Comparison of ENCODE assay signal across 13 mouse cellular contexts in the genomic region with DNA sequence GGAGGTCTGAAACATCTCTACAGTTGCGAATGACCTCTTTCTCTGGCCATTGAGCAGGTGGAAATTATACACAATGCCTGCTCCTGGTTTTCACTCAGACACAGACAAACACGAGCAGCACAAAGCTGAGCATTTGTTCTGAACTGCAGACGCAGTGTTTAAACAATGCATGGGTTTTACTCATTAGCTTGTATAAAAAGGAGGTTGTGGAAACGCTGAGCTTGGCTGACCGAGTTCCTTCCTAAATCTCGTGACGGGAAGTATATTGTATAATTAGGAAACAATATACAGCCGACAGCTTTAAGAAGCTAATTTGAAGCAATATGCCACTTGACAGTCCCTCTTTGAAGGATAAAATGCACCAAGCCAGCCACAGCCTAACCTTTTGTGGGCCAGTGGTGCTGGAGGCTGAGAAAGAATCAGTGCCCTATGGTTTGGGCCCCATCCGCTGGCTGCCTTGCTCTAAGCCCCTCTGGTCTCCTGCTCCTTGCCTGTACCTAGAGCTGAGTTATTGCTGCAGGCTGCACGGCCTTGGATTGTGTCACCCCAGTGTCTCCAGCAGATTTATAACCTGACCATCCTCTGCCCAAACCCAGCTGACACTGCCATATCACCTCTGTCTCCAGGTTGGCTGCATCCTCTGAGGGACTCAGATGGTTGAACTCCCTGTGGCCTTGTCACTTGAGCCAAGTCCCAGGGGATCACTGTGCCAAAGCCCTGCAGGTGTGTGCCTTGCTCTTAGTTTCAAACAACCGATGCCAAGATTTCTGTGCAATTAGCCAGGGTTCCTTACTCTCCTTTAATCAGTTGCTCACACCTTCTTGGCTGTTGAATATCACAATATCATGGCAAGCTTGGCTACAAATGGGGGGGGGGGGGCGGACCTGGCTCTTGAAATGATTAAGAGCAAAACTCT. TPM values are rescaled to one million over a fixed set of nuclear protein-coding genes. Genes with fewer than 3 reads are reported as not detected.
DNase-seq lines count a peak whose midpoint lies in the region; ATAC-seq and TF ChIP-seq lines count a peak whose summit lies in the region.
"Had no signal": no experiment of that assay in that cellular context is flagged by ENCODE, and none has a peak within 500 bp of the region (broad histone marks: within the 10 kb centered on the region; RNA-seq: fewer than 3 reads in every experiment).

No protein-coding gene starts in this region.

- H3K9me3 ChIP-seq in embryonic facial prominence, embryonic 15.5 days (replicated peaks), result no peaks in the 10 kb centered on the region
- H3K9me3 ChIP-seq in hindbrain, embryonic 16.5 days (ENCODE audit: control insufficient read depth, low read length), result no peaks in the 10 kb centered on the region
- H3K9me3 ChIP-seq in midbrain, embryonic 16.5 days (replicated peaks; ENCODE audit: control insufficient read depth, low read length, poor library complexity, severe bottlenecking), result no peaks in the 10 kb centered on the region
- H3K9me3 ChIP-seq: liver, embryonic 13.5 days had no signal

- H3K27ac ChIP-seq in embryonic facial prominence, embryonic 15.5 days (replicated peaks), result peak overlapping the region; percentile 75
- no peak overlapping the region for H3K27ac ChIP-seq in hindbrain, embryonic 16.5 days (ENCODE audit: low read depth, low read length)
- H3K27ac ChIP-seq in midbrain, embryonic 16.5 days (ENCODE audit: low read length), result 0 out of 2 replicates have a peak overlapping the region, but pooled peaks have one; percentile 19
- no peak overlapping the region for H3K27ac ChIP-seq in cerebellum, adult 2 months (ENCODE audit: insufficient read depth, low read length)
- H3K27ac ChIP-seq: liver, embryonic 13.5 days had no signal

- H3K27me3 ChIP-seq in embryonic facial prominence, embryonic 15.5 days, result no peaks in the 10 kb centered on the region
- H3K27me3 ChIP-seq in hindbrain, embryonic 16.5 days (replicated peaks; ENCODE audit: control insufficient read depth, insufficient read depth, low read length), result no peaks in the 10 kb centered on the region
- no peaks in the 10 kb centered on the region for H3K27me3 ChIP-seq in midbrain, embryonic 16.5 days (ENCODE audit: control insufficient read depth, insufficient read depth, low read depth, low read length)
- no peaks in the 10 kb centered on the region for H3K27me3 ChIP-seq in cerebellum, adult 2 months (ENCODE audit: control insufficient read depth, insufficient read depth, low read length)
- H3K27me3 ChIP-seq: liver, embryonic 13.5 days had no signal

- TF ChIP-seq POLR2A in cerebellum, adult 2 months (IDR thresholded peaks at IDR 0.05; ENCODE audit: borderline replicate concordance, insufficient read depth, low read length), result no peak

- H3K4me2 ChIP-seq in embryonic facial prominence, embryonic 15.5 days (replicated peaks), result peak overlapping the region; percentile 24; the same call in 1 of the 2 replicates
- H3K4me2 ChIP-seq in hindbrain, embryonic 16.5 days (ENCODE audit: low read length), result no peak overlapping the region
- H3K4me2 ChIP-seq in midbrain, embryonic 16.5 days (ENCODE audit: low read length), result no peak overlapping the region
- H3K4me2 ChIP-seq: liver, embryonic 13.5 days had no signal

- ATAC-seq in embryonic facial prominence, embryonic 15.5 days (ENCODE audit: insufficient number of reproducible peaks, low FRiP score, low TSS enrichment, low read depth), result no peak
- peak; percentile 32; the same call in 1 of the 2 replicates for ATAC-seq in hindbrain, embryonic 16.5 days
- ATAC-seq in midbrain, embryonic 16.5 days, result 0 out of 2 replicates have a peak, but pooled peaks have one; percentile 12
- ATAC-seq: intestine, postnatal 0 days had no signal

- no peaks in the 10 kb centered on the region for H3K36me3 ChIP-seq in embryonic facial prominence, embryonic 15.5 days
- H3K36me3 ChIP-seq in hindbrain, embryonic 16.5 days (ENCODE audit: control insufficient read depth, insufficient read depth, low read length), result no peaks in the 10 kb centered on the region
- no peaks in the 10 kb centered on the region for H3K36me3 ChIP-seq in midbrain, embryonic 16.5 days (ENCODE audit: control insufficient read depth, insufficient read depth, low read length)
- H3K36me3 ChIP-seq: liver, embryonic 13.5 days had no signal

- WGBS in embryonic facial prominence, embryonic 15.5 days, result 29% methylated on average over 12 of the region's 12 CpGs
- WGBS in hindbrain, embryonic 16.5 days, result 21% methylated on average over 12 of the region's 12 CpGs
- WGBS in midbrain, embryonic 16.5 days, result 15% methylated on average over 12 of the region's 12 CpGs
- 59% methylated on average over 12 of the region's 12 CpGs for WGBS in cerebellum, adult 2 months

- no peak overlapping the region for H3K4me3 ChIP-seq in embryonic facial prominence, embryonic 15.5 days (replicated peaks)
- no peak overlapping the region for H3K4me3 ChIP-seq in hindbrain, embryonic 16.5 days (ENCODE audit: low read length)
- no peak overlapping the region for H3K4me3 ChIP-seq in midbrain, embryonic 16.5 days (ENCODE audit: low read depth, low read length)
- no peak overlapping the region for H3K4me3 ChIP-seq in cerebellum, adult 2 months (replicated peaks; ENCODE audit: insufficient read depth, low read depth, low read length)
- H3K4me3 ChIP-seq: liver, embryonic 13.5 days had no signal

- no peak for TF ChIP-seq CTCF in cerebellum, adult 2 months (IDR thresholded peaks at IDR 0.05; ENCODE audit: borderline replicate concordance, insufficient read depth, low read depth, low read length)

- 0 out of 2 replicates have a peak overlapping the region, but pooled peaks have one; percentile 9 for H3K9ac ChIP-seq in embryonic facial prominence, embryonic 15.5 days
- peak overlapping the region; percentile 11; the same call in 1 of the 2 replicates for H3K9ac ChIP-seq in hindbrain, embryonic 16.5 days (ENCODE audit: low read depth, low read length)
- H3K9ac ChIP-seq in midbrain, embryonic 16.5 days (ENCODE audit: low read depth, low read length), result no peak overlapping the region
- H3K9ac ChIP-seq: liver, embryonic 13.5 days had no signal

- DNase-seq in adrenal gland, postnatal 14 days, result peak; percentile 9
- DNase-seq in adrenal gland, postnatal 4 days (ENCODE audit: low spot score in 2 of 2), result no peak
- no peak for DNase-seq in thymus, postnatal 25 days
- no peak for DNase-seq in cerebellum, adult 2 months
- DNase-seq in kidney, postnatal 10 days, result no peak
- DNase-seq: cerebellum, adult 8-10 months; liver, embryonic 13.5 days; thymus, postnatal 4 days had no signal

- H3K4me1 ChIP-seq in embryonic facial prominence, embryonic 15.5 days, result peaks cover 60% of the 10 kb centered on the region
- H3K4me1 ChIP-seq in hindbrain, embryonic 16.5 days (ENCODE audit: control insufficient read depth, insufficient read depth, low read depth, low read length), result peaks cover 13% of the 10 kb centered on the region
- H3K4me1 ChIP-seq in midbrain, embryonic 16.5 days (ENCODE audit: control insufficient read depth, insufficient read depth, low read length), result peaks cover 29% of the 10 kb centered on the region
- H3K4me1 ChIP-seq in cerebellum, adult 2 months (ENCODE audit: control insufficient read depth, insufficient read depth, low read length), result no peaks in the 10 kb centered on the region
- H3K4me1 ChIP-seq: liver, embryonic 13.5 days had no signal

RNA-seq across cellular contexts. Expression of gene Twist2, which starts 42.4 kb away (rescaled TPM):
- 1.7 and 2.3 TPM in 2 replicates for total RNA-seq in adrenal gland, postnatal 14 days (2021)
- total RNA-seq in adrenal gland, postnatal 4 days (2021), result 1 to 10 TPM; 8.0 to 8.7 TPM
- 71.8 and 86.8 TPM in 2 replicates for polyA plus RNA-seq in embryonic facial prominence, embryonic 15.5 days (2015; fragmentation: Nextera tagmentation; extraction: Ambion mirVana)
- polyA plus RNA-seq in hindbrain, embryonic 16.5 days (2015; fragmentation: Nextera tagmentation; extraction: Ambion mirVana), result 1.7 and 2.0 TPM in 2 replicates
- polyA plus RNA-seq in midbrain, embryonic 16.5 days (2015; fragmentation: Nextera tagmentation; extraction: Ambion mirVana), result 2.6 and 3.5 TPM in 2 replicates
- 0.15 and 0.17 TPM in 2 replicates for polyA plus RNA-seq in cerebellum, adult 2 months (2012; rRNA removed)
- total RNA-seq: megakaryocyte-erythroid progenitor cell, adult 5-6 weeks had no signal

Comparison
In these comparisons a context has a peak if more than half of its experiments do, and no peak if none do; other contexts are left out.
1. H3K27ac ChIP-seq: peak in embryonic facial prominence, embryonic 15.5 days (single experiment) and midbrain, embryonic 16.5 days (single experiment); none in hindbrain, embryonic 16.5 days (single experiment) and cerebellum, adult 2 months (single experiment).
2. RNA of gene Twist2, which starts 42.4 kb away (polyA plus RNA-seq): 71.8 to 86.8 TPM in embryonic facial prominence, embryonic 15.5 days; 2.6 to 3.5 TPM in midbrain, embryonic 16.5 days, 1.7 to 2.0 TPM in hindbrain, embryonic 16.5 days and 0.15 to 0.17 TPM in cerebellum, adult 2 months; every median in the first group is over 10 times any median in the second.